Mouse (Mus musculus) intestine, postnatal 0 days (tissue): ENCODE measurements around the gene Osbpl10. TPM values are rescaled to one million over a fixed set of nuclear protein-coding genes. Genes with fewer than 3 reads are reported as not detected.
A peak's percentile ranks its signal among the peaks of the same experiment; 100 is the strongest.

Source experiments
- ATAC-seq: fragments of 200-750 bp; cut with Nextera tagmentation; 2 replicates; pipeline ENCODE4 v1.8.0; 2017; ENCODE audit warnings: mild to moderate bottlenecking, moderate TSS enrichment, moderate library complexity
- H3K27ac ChIP-seq: fragments of 300-500 bp; sonication (generic); 2 replicates; pipeline ENCODE4 v1.5.1; 2014; ENCODE audit warnings: mild to moderate bottlenecking, low read depth, low read length, moderate library complexity
- H3K27me3 ChIP-seq: fragments of 300-500 bp; sonication (generic); replicated peaks from 2 replicates; pipeline ENCODE4 v1.6.1; 2014; ENCODE audit warnings: low read length, mixed read lengths; ENCODE audit not compliant: control insufficient read depth, insufficient read depth
- H3K36me3 ChIP-seq: fragments of 300-500 bp; sonication (generic); 2 replicates; pipeline ENCODE4 v1.6.1; 2014; ENCODE audit warnings: mild to moderate bottlenecking, moderate library complexity; ENCODE audit not compliant: control insufficient read depth, insufficient read depth
- H3K4me1 ChIP-seq: fragments of 300-500 bp; sonication (generic); replicated peaks from 2 replicates; pipeline ENCODE4 v1.6.1; 2014; ENCODE audit warnings: antibody characterized with exemption, low read length, mixed read lengths; ENCODE audit not compliant: control insufficient read depth, insufficient read depth
- H3K4me2 ChIP-seq: fragments of 300-500 bp; sonication (generic); replicated peaks from 2 replicates; pipeline ENCODE4 v1.6.1; 2014; ENCODE audit warnings: low read depth, mild to moderate bottlenecking, moderate library complexity
- H3K4me3 ChIP-seq: fragments of 300-500 bp; sonication (generic); 2 replicates; pipeline ENCODE4 v1.5.1; 2014; ENCODE audit warnings: low read depth, low read length
- H3K9ac ChIP-seq: fragments of 300-500 bp; sonication (generic); 2 replicates; pipeline ENCODE4 v1.6.1; 2014; ENCODE audit warnings: mild to moderate bottlenecking, low read depth, low read length
- H3K9me3 ChIP-seq: fragments of 300-500 bp; sonication (generic); 2 replicates; pipeline ENCODE4 v1.6.1; 2016; ENCODE audit warnings: mixed run types; ENCODE audit not compliant: control insufficient read depth
- CTCF ChIP-seq: sonication (generic); IDR thresholded peaks from 2 replicates; pipeline ENCODE4 v1.5.1; 2016; ENCODE audit warnings: low read depth, mild to moderate bottlenecking, control low read depth, antibody characterized with exemption, moderate library complexity
- WGBS: fragments of 180-500 bp; shearing (Covaris S2); extraction: QIAGEN DNeasy Blood & Tissue Kit; methylation state at CpG from one replicate; pipeline ENCODE4 v1.1.7; 2014; 5-methylcytosine and 5-hydroxymethylcytosine counted together
- polyA plus RNA-seq: library from polyadenylated mRNA; unstranded; fragments of >200 nt; fragmentation: Nextera tagmentation; extraction: Ambion mirVana; gene quantifications from 2 replicates; pipeline ENCODE4 v1.2.1, GENCODE M21; 2015

Gene Osbpl10
- polyA plus RNA-seq, 1 experiment from 2014 or later, result 4.3 TPM

DNA sequence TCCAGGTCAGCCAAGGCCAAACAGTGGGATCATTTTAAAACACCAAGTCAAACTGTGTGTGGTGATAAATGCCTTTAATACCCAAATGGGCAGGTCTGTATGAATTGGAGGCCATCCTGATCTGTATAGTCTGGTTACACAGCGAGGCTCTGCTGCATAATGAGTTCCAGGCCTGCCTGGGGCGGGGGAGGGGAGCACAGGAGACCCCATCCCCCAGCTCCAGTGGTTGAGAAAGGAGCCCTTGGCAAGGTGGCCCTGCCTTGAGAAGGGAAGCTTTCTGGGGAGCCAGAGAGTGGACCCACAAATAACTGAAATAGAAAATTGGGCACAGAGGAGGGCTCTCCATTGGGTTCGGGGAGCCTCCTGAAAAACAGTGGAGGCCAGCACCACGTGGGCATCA, 43.0 kb upstream of the Osbpl10 start:
- no peak for ATAC-seq
- 91% methylated on average over 4 of the region's 4 CpGs for WGBS

GRCm38 (mm10) chr9:114936687-114937086, 41.7 kb upstream of the Osbpl10 start:
- ATAC-seq, result no peak
- no peak overlapping the region for H3K4me2 ChIP-seq
- H3K9ac ChIP-seq, result no peak overlapping the region
- peak; percentile 36 for TF ChIP-seq CTCF
- 78% methylated on average over 2 of the region's 2 CpGs for WGBS
- no peaks in the 10 kb centered on the region for H3K9me3 ChIP-seq
- no peaks in the 10 kb centered on the region for H3K36me3 ChIP-seq
- no peak overlapping the region for H3K4me3 ChIP-seq
- H3K4me1 ChIP-seq, result no peaks in the 10 kb centered on the region
- no peak overlapping the region for H3K27ac ChIP-seq
- H3K27me3 ChIP-seq, result no peaks in the 10 kb centered on the region

More for the DNA sequence above, 43.0 kb upstream of the Osbpl10 start:
- H3K27me3 ChIP-seq, result no peaks in the 10 kb centered on the region
- H3K9ac ChIP-seq, result no peak overlapping the region
- H3K4me2 ChIP-seq, result no peak overlapping the region
- H3K9me3 ChIP-seq, result no peaks in the 10 kb centered on the region
- H3K4me1 ChIP-seq, result no peaks in the 10 kb centered on the region
- H3K4me3 ChIP-seq, result no peak overlapping the region
- TF ChIP-seq CTCF, result no peak
- no peak overlapping the region for H3K27ac ChIP-seq
- H3K36me3 ChIP-seq, result no peaks in the 10 kb centered on the region

GRCm38 (mm10) chr9:114944642-114945041, 33.7 kb upstream of the Osbpl10 start:
- Histone ChIP-seq H3K9ac (no peak overlapping the region), H3K4me1 (peaks cover 4% of the 10 kb centered on the region; the same call in 1 of the 2 replicates), H3K36me3 (no peaks in the 10 kb centered on the region), H3K27me3 (no peaks in the 10 kb centered on the region), H3K4me3 (no peak overlapping the region), H3K4me2 (no peak overlapping the region), H3K9me3 (no peaks in the 10 kb centered on the region), H3K27ac (peak overlapping the region; percentile 74)
- WGBS, result 46% methylated on average over 3 of the region's 3 CpGs
- no peak for TF ChIP-seq CTCF
- ATAC-seq, result peak; percentile 84

DNA sequence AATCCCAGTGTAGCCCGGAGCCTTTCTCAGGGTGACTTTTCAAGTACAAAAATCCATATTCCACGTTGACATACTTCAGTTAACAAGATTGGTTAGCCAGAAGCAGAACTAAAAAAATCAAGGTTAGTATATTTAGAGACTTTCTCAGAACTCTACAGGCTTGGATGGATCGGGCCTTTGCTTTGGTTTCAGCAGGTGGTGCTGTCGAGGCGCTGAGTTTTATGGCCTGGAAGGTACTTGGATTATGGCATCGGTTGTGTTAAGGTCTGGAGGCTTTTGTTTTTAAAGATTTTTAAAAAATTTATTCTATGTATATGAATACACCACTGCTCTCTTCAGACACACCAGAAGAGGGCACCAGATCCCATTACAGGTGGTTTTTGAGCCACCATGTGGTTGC, 32.8 kb upstream of the Osbpl10 start:
- H3K4me2 ChIP-seq, result no peak overlapping the region
- 83% methylated on average over 6 of the region's 6 CpGs for WGBS
- peak overlapping the region; percentile 74; the same call in 1 of the 2 replicates for H3K27ac ChIP-seq
- no peaks in the 10 kb centered on the region for H3K36me3 ChIP-seq
- H3K27me3 ChIP-seq, result no peaks in the 10 kb centered on the region
- H3K4me3 ChIP-seq, result no peak overlapping the region
- no peaks in the 10 kb centered on the region for H3K9me3 ChIP-seq
- H3K4me1 ChIP-seq, result peaks cover 4% of the 10 kb centered on the region; the same call in 1 of the 2 replicates
- no peak overlapping the region for H3K9ac ChIP-seq
- ATAC-seq, result no peak
- no peak for TF ChIP-seq CTCF

DNA sequence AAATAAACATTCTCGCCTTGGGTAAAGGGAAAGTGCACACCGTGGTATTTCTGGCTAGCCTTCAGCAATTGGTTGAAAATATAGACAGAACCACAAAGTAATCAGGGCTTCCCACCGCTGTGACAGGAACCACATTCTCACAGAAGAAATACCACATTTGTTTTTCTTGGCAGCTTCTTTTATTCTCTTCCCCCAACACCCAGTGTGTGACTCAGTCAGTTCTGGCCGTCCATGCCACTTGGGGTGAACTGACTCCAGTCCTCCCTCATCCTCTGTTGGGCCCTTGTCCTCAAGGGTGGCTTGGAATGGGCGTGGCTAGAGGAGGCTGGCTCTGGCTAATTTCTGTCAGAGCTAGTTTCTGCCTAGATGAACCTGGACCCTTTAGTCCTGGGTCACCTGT, 30.0 kb upstream of the Osbpl10 start:
- H3K9me3 ChIP-seq, result no peaks in the 10 kb centered on the region
- no peak overlapping the region for H3K27ac ChIP-seq
- no peak for ATAC-seq
- no peak overlapping the region for H3K4me3 ChIP-seq
- H3K36me3 ChIP-seq, result no peaks in the 10 kb centered on the region
- no peak overlapping the region for H3K9ac ChIP-seq
- no peak overlapping the region for H3K4me2 ChIP-seq
- H3K27me3 ChIP-seq, result no peaks in the 10 kb centered on the region
- TF ChIP-seq CTCF, result no peak
- H3K4me1 ChIP-seq, result peaks cover 4% of the 10 kb centered on the region; the same call in 1 of the 2 replicates
- 46% methylated on average over 5 of the region's 5 CpGs for WGBS

DNA sequence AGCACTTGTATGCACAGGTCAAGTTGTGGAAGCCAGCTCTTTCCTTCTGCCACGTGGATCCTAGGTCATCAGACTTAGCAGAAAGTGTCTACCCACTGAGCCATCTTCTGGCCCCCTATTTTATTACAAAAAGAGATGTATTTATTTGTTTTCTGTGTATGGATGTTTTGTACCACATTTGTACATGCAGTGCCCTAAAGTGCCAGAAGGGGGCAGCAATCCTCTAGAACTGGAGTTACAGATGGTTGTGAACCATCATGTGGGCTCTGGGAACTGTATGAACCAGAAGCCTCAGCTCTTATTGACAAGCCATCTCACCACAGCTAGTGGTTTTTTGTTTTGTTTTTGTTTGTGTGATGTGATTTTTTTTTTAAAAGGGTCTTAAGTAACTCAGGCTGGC, 25.5 kb upstream of the Osbpl10 start:
- Histone ChIP-seq H3K36me3 (no peaks in the 10 kb centered on the region), H3K4me2 (no peak overlapping the region), H3K9me3 (no peaks in the 10 kb centered on the region), H3K27ac (no peak overlapping the region), H3K4me1 (peaks cover 11% of the 10 kb centered on the region; the same call in 1 of the 2 replicates), H3K4me3 (no peak overlapping the region), H3K9ac (no peak overlapping the region), H3K27me3 (no peaks in the 10 kb centered on the region)
- TF ChIP-seq CTCF, result peak; percentile 61
- 33% methylated on average over 1 of the region's 1 CpGs for WGBS
- ATAC-seq, result no peak

GRCm38 (mm10) chr9:114955340-114955739, 23.0 kb upstream of the Osbpl10 start:
- 0 out of 2 replicates have a peak, but pooled peaks cover 7% of the 10 kb centered on the region for H3K4me1 ChIP-seq
- peak; percentile 83 for ATAC-seq
- no peak overlapping the region for H3K4me2 ChIP-seq
- peak overlapping the region; percentile 71 for H3K27ac ChIP-seq
- no peaks in the 10 kb centered on the region for H3K9me3 ChIP-seq
- no peak overlapping the region for H3K9ac ChIP-seq
- no peak overlapping the region for H3K4me3 ChIP-seq
- TF ChIP-seq CTCF, result no peak
- no peaks in the 10 kb centered on the region for H3K36me3 ChIP-seq
- H3K27me3 ChIP-seq, result no peaks in the 10 kb centered on the region
- WGBS, result 53% methylated on average over 11 of the region's 11 CpGs
